Mouse (Mus musculus) E14TG2a.4 (cell line): Measurements from ENCODE around the gene Aig1.

Source experiments
- CTCF ChIP-seq: conservative IDR thresholded peaks from 2 replicates; pipeline ENCODE4 v1.5.1; 2014; ENCODE audit warnings: low read length
- POU5F1 ChIP-seq: IDR thresholded peaks from 2 replicates; pipeline ENCODE4 v1.6.1; 2014; ENCODE audit warnings: low read length, borderline replicate concordance

GRCm38 (mm10) chr10:13837709-13838456 is 30.9 kb downstream of the Aig1 start:
- TF ChIP-seq CTCF, result no peak
- no peak for TF ChIP-seq POU5F1
